Mouse (Mus musculus): ENCODE results near the gene Acaa1b. TPM values are rescaled to one million over a fixed set of nuclear protein-coding genes. Genes with fewer than 3 reads are reported as not detected.

The Acaa1b gene
- total RNA-seq, 2 experiments from 2014 or later, result 2.2 to 3.3 TPM

Other genes starting within 250 kb of the Acaa1b start
- gene Ctdspl, start 230.6 kb downstream of the Acaa1b start, total RNA-seq (2021), result 10 to 100 TPM; 18.6 to 25.5 TPM
- gene Vill, start 104.3 kb downstream of the Acaa1b start, total RNA-seq (2021), result 1 to 10 TPM; 4.9 TPM
- 10 to 100 TPM; 10.1 to 11.9 TPM for gene Plcd1, start 63.6 kb downstream of the Acaa1b start, total RNA-seq (2021)
- 1 to 10 TPM; 1.1 to 1.2 TPM for gene Dlec1, start 54.6 kb downstream of the Acaa1b start, total RNA-seq (2021)
- gene Gm47289, start 2.1 kb upstream of the Acaa1b start, total RNA-seq (2021), result not detected
- not detected for gene Slc22a13, start 52.0 kb upstream of the Acaa1b start, total RNA-seq (2021)
- gene Oxsr1, start 165.3 kb upstream of the Acaa1b start, total RNA-seq (2021), result 10 to 100 TPM; 41.5 to 42.0 TPM
- gene Acaa1a, start 182.6 kb upstream of the Acaa1b start, total RNA-seq (2021), result 10 to 100 TPM; 66.2 to 66.5 TPM
- gene Myd88, start 184.3 kb upstream of the Acaa1b start, total RNA-seq (2021), result 1 to 10 TPM; 5.0 to 7.2 TPM
- gene Xylb, start 200.3 kb upstream of the Acaa1b start, total RNA-seq (2021), result 1 to 10 TPM; 4.0 to 4.4 TPM
- gene Slc22a14, start 208.5 kb upstream of the Acaa1b start, total RNA-seq (2021), result not detected
- 10 to 100 TPM; 11.9 to 12.2 TPM for gene Acvr2b, start 245.0 kb upstream of the Acaa1b start, total RNA-seq (2021)